Mouse (Mus musculus) heart, embryonic 11.5 days (tissue): ENCODE results near the gene Snrnp48. TPM values are rescaled to one million over a fixed set of nuclear protein-coding genes. Genes with fewer than 3 reads are reported as not detected.

ENCODE experiments used
- ATAC-seq: fragments of 200-750 bp; cut with Nextera tagmentation; replicated peaks from 2 replicates; pipeline ENCODE4 v1.8.0; 2017; ENCODE audit warnings: moderate library complexity; ENCODE audit not compliant: insufficient number of reproducible peaks, low FRiP score, low TSS enrichment
- H3K27ac ChIP-seq: fragments of 300-500 bp; sonication (generic); 2 replicates; pipeline ENCODE4 v1.5.1; 2014; ENCODE audit warnings: mild to moderate bottlenecking, low read depth, low read length
- H3K27me3 ChIP-seq: fragments of 300-500 bp; sonication (generic); 2 replicates; pipeline ENCODE4 v1.6.1; 2014; ENCODE audit warnings: mild to moderate bottlenecking, low read length, mixed read lengths; ENCODE audit not compliant: control insufficient read depth, insufficient read depth
- H3K36me3 ChIP-seq: fragments of 300-500 bp; sonication (generic); 2 replicates; pipeline ENCODE4 v1.6.1; 2014; ENCODE audit warnings: mild to moderate bottlenecking, low read length, moderate library complexity, mixed read lengths; ENCODE audit not compliant: control insufficient read depth, insufficient read depth
- H3K4me1 ChIP-seq: fragments of 300-500 bp; sonication (generic); 2 replicates; pipeline ENCODE4 v1.6.1; 2014; ENCODE audit warnings: low read length; ENCODE audit not compliant: control insufficient read depth, insufficient read depth
- H3K4me2 ChIP-seq: fragments of 300-500 bp; sonication (generic); 2 replicates; pipeline ENCODE4 v1.6.1; 2014; ENCODE audit warnings: mild to moderate bottlenecking, moderate library complexity
- H3K4me3 ChIP-seq: fragments of 300-500 bp; sonication (generic); 2 replicates; pipeline ENCODE4 v1.5.1; 2014; ENCODE audit warnings: low read depth, low read length
- H3K9ac ChIP-seq: fragments of 300-500 bp; sonication (generic); 2 replicates; pipeline ENCODE4 v1.6.1; 2014; ENCODE audit warnings: mild to moderate bottlenecking, low read depth, low read length, moderate library complexity
- H3K9me3 ChIP-seq: fragments of 300-500 bp; sonication (generic); replicated peaks from 2 replicates; pipeline ENCODE4 v1.6.1; 2016; ENCODE audit warnings: low read length; ENCODE audit not compliant: control insufficient read depth
- WGBS: fragments of 180-500 bp; shearing (Covaris S2); extraction: QIAGEN DNeasy Blood & Tissue Kit; methylation state at CpG from one replicate; pipeline ENCODE4 v1.1.7; 2014; ENCODE audit not compliant: insufficient replicate concordance; 5-methylcytosine and 5-hydroxymethylcytosine counted together
- polyA plus RNA-seq: library from polyadenylated mRNA; unstranded; fragments of >200 nt; fragmentation: Nextera tagmentation; extraction: Ambion mirVana; gene quantifications from 2 replicates; pipeline ENCODE4 v1.2.1, GENCODE M21; 2014

Snrnp48 gene
- polyA plus RNA-seq = 27.3 and 27.7 TPM in 2 replicates

- H3K27me3 ChIP-seq = no peaks in the 10 kb centered on the region
- peaks cover 11% of the 10 kb centered on the region; the same call in 1 of the 2 replicates for H3K4me1 ChIP-seq
- H3K9me3 ChIP-seq = no peaks in the 10 kb centered on the region
- peak within 1 kb of the TSS; percentile 73 for H3K27ac ChIP-seq
- under 1% methylated on average over 59 of the region's 59 CpGs for WGBS
- ATAC-seq = peak; percentile 90
- peak within 1 kb of the TSS; percentile 73 for H3K4me3 ChIP-seq
- H3K4me2 ChIP-seq = peak within 1 kb of the TSS; percentile 54
- H3K9ac ChIP-seq = peak within 1 kb of the TSS; percentile 85
- no peaks in the 10 kb centered on the region; the same call in 1 of the 2 replicates for H3K36me3 ChIP-seq
Observed at GRCm38 (mm10) chr13:38204702-38205482, at the start of gene Snrnp48. Gene Snrnp48 (plus strand): TSS chr13:38204938.

- Histone ChIP-seq H3K4me3 (no peak overlapping the region), H3K9ac (no peak overlapping the region), H3K4me2 (peak overlapping the region; percentile 27; the same call in 1 of the 2 replicates)
Observed at GRCm38 (mm10) chr13:38155523-38155922, 49.2 kb upstream of the Snrnp48 start.

GRCm38 (mm10) chr13:38157635-38158034, 47.1 kb upstream of the Snrnp48 start:
- H3K4me3 ChIP-seq = no peak overlapping the region
- H3K36me3 ChIP-seq = no peaks in the 10 kb centered on the region
- no peak overlapping the region for H3K27ac ChIP-seq
- peaks cover 29% of the 10 kb centered on the region for H3K4me1 ChIP-seq
- no peak overlapping the region for H3K4me2 ChIP-seq
- no peaks in the 10 kb centered on the region for H3K27me3 ChIP-seq
- 32% methylated on average over 6 of the region's 6 CpGs for WGBS
- no peak overlapping the region for H3K9ac ChIP-seq
- H3K9me3 ChIP-seq = no peaks in the 10 kb centered on the region
- no peak for ATAC-seq

More at GRCm38 (mm10) chr13:38155523-38155922, 49.2 kb upstream of the Snrnp48 start:
- Histone ChIP-seq H3K27me3 (no peaks in the 10 kb centered on the region), H3K9me3 (no peaks in the 10 kb centered on the region), H3K4me1 (peaks cover 23% of the 10 kb centered on the region), H3K27ac (no peak overlapping the region), H3K36me3 (no peaks in the 10 kb centered on the region)
- no peak for ATAC-seq
- WGBS = 17% methylated on average over 2 of the region's 2 CpGs

GRCm38 (mm10) chr13:38162002-38162401, 42.7 kb upstream of the Snrnp48 start:
- Histone ChIP-seq H3K27me3 (no peaks in the 10 kb centered on the region), H3K9ac (no peak overlapping the region), H3K4me3 (no peak overlapping the region), H3K27ac (peak overlapping the region; percentile 88), H3K4me1 (peaks cover 28% of the 10 kb centered on the region), H3K9me3 (no peaks in the 10 kb centered on the region), H3K4me2 (no peak overlapping the region), H3K36me3 (peaks cover 4% of the 10 kb centered on the region; the same call in 1 of the 2 replicates)
- no peak for ATAC-seq
- WGBS = 65% methylated on average over 2 of the region's 2 CpGs

GRCm38 (mm10) chr13:38162668-38163067, 42.1 kb upstream of the Snrnp48 start:
- 26% methylated on average over 11 of the region's 11 CpGs for WGBS
- ATAC-seq = peak; percentile 81
- H3K4me1 ChIP-seq = peaks cover 25% of the 10 kb centered on the region
- H3K4me2 ChIP-seq = no peak overlapping the region; the same call in 1 of the 2 replicates
- peak overlapping the region; percentile 88 for H3K27ac ChIP-seq
- no peak overlapping the region for H3K9ac ChIP-seq
- H3K4me3 ChIP-seq = no peak overlapping the region
- H3K36me3 ChIP-seq = peaks cover 6% of the 10 kb centered on the region; the same call in 1 of the 2 replicates
- no peaks in the 10 kb centered on the region for H3K27me3 ChIP-seq
- H3K9me3 ChIP-seq = no peaks in the 10 kb centered on the region

- Histone ChIP-seq H3K4me1 (peaks cover 21% of the 10 kb centered on the region), H3K4me3 (no peak overlapping the region), H3K9me3 (no peaks in the 10 kb centered on the region), H3K36me3 (peaks cover 16% of the 10 kb centered on the region), H3K27ac (no peak overlapping the region), H3K27me3 (no peaks in the 10 kb centered on the region), H3K4me2 (no peak overlapping the region), H3K9ac (no peak overlapping the region)
- ATAC-seq = no peak
- WGBS = 87% methylated on average over 11 of the region's 11 CpGs
Observed at GRCm38 (mm10) chr13:38164932-38165331, 39.8 kb upstream of the Snrnp48 start.

GRCm38 (mm10) chr13:38167056-38167455, 37.7 kb upstream of the Snrnp48 start:
- Histone ChIP-seq H3K4me3 (no peak overlapping the region), H3K4me1 (peaks cover 28% of the 10 kb centered on the region), H3K4me2 (no peak overlapping the region), H3K9ac (no peak overlapping the region), H3K27me3 (no peaks in the 10 kb centered on the region), H3K36me3 (peaks cover 16% of the 10 kb centered on the region), H3K27ac (no peak overlapping the region), H3K9me3 (no peaks in the 10 kb centered on the region)
- WGBS = 76% methylated on average over 3 of the region's 3 CpGs
- no peak for ATAC-seq

- Histone ChIP-seq H3K9ac (peak overlapping the region; percentile 49; the same call in 1 of the 2 replicates), H3K27me3 (no peaks in the 10 kb centered on the region), H3K36me3 (peaks cover 23% of the 10 kb centered on the region), H3K4me2 (peak overlapping the region; percentile 50), H3K4me1 (peaks cover 11% of the 10 kb centered on the region), H3K27ac (peak overlapping the region; percentile 88), H3K4me3 (no peak overlapping the region), H3K9me3 (no peaks in the 10 kb centered on the region)
- 6% methylated on average over 4 of the region's 4 CpGs for WGBS
- peak; percentile 82 for ATAC-seq
Observed at GRCm38 (mm10) chr13:38170707-38171144, 34.0 kb upstream of the Snrnp48 start.
